Mouse (Mus musculus): Measurements from ENCODE around the gene Otulinl.

Gene Otulinl

GRCm38 (mm10) chr15:27656626-27657025 lies 24.8 kb downstream of the Otulinl start:
- DNase-seq (ENCODE audit: low spot score in 2 of 2), result no peak

- DNase-seq (ENCODE audit: low spot score in 2 of 2), result no peak
Observed at GRCm38 (mm10) chr15:27655015-27655414, 26.4 kb downstream of the Otulinl start.

DNA sequence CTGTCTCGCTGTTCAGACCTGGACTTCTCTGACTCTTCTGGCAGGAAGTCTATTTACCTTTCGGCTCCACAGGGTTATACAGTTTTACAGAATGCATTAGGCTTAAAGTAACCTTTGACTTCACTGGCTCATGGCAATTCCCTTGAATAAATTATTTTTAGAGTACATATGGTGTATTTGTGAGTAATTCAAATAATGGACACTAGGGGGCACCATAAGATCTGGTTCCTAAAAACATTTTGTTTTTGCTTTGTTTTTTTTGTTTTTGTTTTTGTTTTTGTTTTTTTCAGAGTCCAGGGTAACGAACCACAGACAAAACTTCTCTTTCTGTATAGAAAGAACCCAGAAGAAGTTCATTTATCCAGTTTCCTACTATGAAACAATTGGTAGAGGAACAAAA lies 33.7 kb downstream of the Otulinl start:
- DNase-seq (ENCODE audit: low spot score in 2 of 2), result no peak

DNA sequence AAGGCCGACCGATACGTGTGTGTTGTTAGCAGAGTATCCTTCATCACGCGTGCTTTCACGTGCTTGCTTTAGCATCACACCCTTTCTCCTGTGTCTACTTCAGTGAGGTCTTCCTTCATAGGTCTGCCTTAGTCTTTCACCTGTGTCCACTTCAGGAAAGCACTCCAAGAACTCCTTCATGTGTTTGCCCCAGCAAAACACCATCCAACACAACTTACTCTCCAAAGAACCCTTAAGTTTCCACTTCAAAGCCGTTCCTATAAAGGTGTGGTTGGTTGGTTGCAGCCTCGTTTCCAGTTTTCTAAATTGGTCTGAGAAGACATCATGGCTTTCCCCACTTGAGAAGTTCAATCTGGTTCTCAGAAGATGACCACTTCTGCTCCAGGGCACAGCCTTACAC lies 34.7 kb downstream of the Otulinl start:
- DNase-seq (ENCODE audit: low spot score in 2 of 2), result no peak

DNA sequence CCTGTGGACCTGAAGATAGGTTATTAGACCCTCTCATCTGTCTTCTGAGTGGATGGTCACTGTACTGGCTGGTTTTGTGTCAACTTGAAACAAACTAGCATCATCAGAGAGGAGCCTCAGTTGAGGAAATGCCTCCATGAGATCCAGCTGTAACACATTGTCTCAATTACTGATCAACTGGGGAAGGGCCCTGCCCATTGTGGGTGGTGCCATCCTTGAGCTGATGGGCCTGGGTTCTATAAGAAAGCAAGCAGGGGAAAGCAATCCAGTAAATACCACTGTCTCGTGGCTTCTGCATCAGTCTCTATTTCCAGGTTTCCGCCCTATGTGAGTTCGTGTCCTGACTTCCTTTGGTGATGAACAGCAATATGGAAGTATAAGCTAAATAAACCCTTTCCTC lies 36.1 kb downstream of the Otulinl start:
- no peak for DNase-seq (ENCODE audit: low spot score in 2 of 2)

DNA sequence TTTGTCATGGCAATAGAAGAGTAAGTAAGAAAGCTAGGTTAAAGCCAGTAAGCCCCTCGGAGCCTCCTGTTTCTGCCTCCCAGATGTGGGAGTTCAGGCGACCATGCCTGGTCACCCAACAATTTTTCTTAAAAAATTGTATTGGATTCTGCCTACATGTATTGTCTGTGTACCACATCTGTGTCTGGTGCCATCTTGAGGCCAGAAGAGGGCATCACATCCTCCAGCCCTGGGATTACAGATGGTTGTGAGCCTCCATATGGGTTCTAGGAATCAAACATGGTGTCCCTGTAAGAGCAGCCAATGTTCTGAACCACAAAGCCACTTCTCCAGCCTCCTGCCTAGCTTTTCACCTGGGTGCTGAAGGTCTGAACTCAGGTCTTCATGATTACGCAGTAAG lies 38.5 kb downstream of the Otulinl start:
- DNase-seq (ENCODE audit: low spot score in 2 of 2), result peak; percentile 24 to 27

- DNase-seq (ENCODE audit: low spot score in 2 of 2), result no peak
Observed at GRCm38 (mm10) chr15:27641171-27641570, 40.2 kb downstream of the Otulinl start.

GRCm38 (mm10) chr15:27633941-27634900 lies 47.2 kb downstream of the Otulinl start:
- no peak for DNase-seq (ENCODE audit: low spot score in 2 of 2)

DNA sequence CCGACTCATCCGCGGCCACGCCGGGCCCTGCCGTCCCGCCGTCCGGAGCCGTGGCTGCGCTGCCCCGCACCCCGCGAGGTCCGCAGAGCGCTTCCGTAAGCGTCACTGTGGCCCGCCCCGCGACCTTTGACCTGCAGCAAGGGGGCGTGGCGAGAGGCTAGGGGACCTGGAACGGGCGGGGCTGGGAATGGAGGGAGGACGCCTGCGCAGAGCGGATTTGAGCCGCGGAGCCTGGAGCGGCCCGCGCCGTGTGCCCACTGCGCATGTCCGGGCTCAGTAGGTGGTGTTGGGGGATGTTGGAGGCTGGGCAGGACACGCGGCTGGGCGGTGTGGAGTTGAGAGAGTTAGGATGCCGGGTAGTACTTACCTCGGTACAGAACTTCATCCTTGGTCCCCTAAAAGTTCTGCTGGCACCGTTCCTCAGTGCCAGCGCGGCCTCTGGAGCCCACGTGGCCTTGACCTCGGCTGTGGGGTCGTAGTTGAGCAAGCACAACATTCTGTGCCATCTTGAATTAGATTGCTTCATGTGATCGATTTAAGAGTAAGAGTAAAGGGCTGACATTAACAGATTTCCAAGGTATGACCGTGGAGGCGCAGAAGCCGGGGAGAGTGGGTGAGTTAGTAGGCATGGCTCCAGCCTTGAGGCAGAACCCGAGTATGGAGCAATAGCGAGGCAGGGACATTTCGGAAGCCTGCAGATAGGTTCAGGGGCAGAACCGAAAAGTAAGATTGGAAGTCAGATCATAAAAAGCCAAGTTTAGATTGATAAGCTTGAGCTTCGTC lies 50.6 kb downstream of the Otulinl start, which contains the start of gene Otulin:
TSS of gene Otulin (minus strand) at position 93 of the 783 bp plus-strand sequence.
- peak; percentile 98 to 99 for DNase-seq (ENCODE audit: low spot score in 2 of 2)

DNA sequence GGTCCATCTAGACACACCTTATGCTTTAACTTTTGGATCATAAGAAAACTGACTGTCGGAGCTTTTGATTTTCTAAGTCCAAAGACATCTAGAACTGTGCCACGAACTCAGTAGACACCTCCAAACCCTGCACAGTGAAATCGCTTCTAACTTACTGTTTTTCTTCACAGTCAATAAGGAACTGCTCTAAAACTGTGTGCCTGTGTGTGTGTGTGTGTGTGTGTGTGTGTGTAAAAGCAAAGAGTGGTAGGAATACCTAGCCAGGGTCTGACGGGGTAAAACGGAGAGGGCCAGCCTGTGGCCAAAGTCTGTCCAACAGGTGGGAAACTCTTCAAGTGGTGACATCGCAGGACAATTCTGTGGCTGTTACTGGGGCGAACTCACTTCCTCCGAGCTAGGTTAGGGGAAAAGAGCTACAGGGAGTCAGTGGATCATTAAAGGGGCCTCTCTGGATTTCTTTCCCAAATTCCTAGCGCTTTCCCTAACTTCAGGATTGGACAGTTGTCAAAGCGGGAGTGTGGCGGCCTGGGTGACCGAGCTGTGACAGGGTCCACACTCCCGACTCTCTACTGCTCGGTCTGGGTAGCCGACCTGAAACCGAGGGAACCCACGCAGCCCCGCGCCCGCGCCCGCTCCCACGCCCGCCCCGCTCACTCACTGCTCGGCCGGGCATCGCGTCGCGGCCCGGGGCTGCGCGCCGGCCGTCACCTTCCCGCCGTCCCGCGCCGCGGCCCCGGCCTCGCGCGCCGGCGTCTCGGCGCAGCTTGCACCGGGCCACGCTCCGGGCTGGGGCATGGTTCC lies 51.4 kb downstream of the Otulinl start:
- peak in 1 of 2 experiments; percentile 22 for DNase-seq (ENCODE audit: low spot score in 2 of 2)

DNA sequence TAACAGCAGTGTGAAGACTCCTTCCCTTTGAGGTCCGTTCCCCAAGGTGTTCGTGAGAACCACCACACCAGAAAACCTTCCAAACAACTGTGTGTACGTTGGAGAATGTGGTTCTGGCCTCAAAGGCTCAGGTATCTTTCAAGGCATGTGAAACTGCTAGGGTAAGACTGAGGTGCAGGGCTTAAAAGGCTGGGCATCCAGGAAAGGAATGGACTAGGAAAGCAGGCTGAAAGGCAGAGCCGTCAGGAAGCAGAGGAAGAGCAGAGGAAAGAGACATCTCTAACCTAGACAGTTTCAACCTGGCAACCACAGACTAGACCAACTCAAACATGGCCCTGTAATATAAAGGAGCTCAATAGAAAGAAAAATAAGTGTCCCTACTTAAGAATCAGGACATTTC lies 52.3 kb downstream of the Otulinl start:
- no peak for DNase-seq (ENCODE audit: low spot score in 2 of 2)

GRCm38 (mm10) chr15:27627794-27628193 lies 53.6 kb downstream of the Otulinl start:
- DNase-seq (ENCODE audit: low spot score in 2 of 2), result no peak

GRCm38 (mm10) chr15:27626314-27626713 lies 55.1 kb downstream of the Otulinl start:
- no peak for DNase-seq (ENCODE audit: low spot score in 2 of 2)

DNA sequence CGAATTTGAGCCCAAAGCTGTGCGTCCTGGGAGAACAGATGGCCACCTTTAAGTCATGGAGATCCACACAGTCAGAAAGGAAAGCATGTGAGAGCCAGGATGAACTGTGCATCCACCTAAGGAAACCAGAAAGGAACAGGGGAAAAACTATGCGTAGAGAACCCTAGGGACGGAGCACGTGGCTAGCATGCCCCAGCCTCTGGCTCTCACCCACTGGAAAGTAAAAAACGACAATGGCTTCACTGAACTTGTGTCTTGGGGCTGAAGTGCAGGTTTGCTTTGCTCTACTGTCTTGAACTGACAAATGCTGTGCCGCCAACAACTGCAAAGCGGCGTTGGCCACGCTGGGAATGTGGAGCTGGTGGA lies 55.5 kb downstream of the Otulinl start:
- no peak for DNase-seq (ENCODE audit: low spot score in 2 of 2)

GRCm38 (mm10) chr15:27625014-27625889 lies 56.1 kb downstream of the Otulinl start:
- no peak for DNase-seq (ENCODE audit: low spot score in 2 of 2)

- no peak for DNase-seq (ENCODE audit: low spot score in 2 of 2)
Observed at GRCm38 (mm10) chr15:27623286-27623685, 58.1 kb downstream of the Otulinl start.

GRCm38 (mm10) chr15:27620475-27621185 lies 60.7 kb downstream of the Otulinl start:
- DNase-seq (ENCODE audit: low spot score in 2 of 2), result no peak

DNA sequence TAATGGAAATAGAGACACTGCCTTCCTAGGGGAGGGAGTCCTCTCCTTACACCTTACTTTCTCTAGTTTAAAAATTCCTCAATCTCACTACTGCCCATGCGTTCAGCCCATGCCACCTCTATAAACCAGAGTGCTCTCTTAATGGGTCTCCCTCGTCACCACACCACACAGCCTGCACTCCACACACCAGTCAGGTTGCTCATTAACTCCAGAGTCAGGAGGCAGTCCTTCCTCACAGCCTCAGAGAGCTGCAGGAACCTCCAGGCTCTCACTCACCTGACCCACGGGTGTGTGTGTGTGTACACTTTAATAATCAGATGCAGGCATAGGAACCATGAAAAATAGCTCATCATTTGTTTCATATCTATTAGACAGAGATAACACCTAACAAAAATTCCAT lies 61.7 kb downstream of the Otulinl start:
- no peak for DNase-seq (ENCODE audit: low spot score in 2 of 2)

- no peak for DNase-seq (ENCODE audit: low spot score in 2 of 2)
Observed at GRCm38 (mm10) chr15:27618778-27619533, 62.4 kb downstream of the Otulinl start.

Measured in urinary bladder, adult 18-20 months (tissue).